Mouse (Mus musculus) monocyte, adult 59 days (primary cell): ENCODE results near the gene Castor1. TPM values are rescaled to one million over a fixed set of nuclear protein-coding genes. Genes with fewer than 3 reads are reported as not detected.

ENCODE experiments used
- total RNA-seq, 2 experiments: library from RNA; stranded (reverse); gene quantifications; one replicate each; pipeline ENCODE4 v1.2.4; 2023

Castor1 gene
- 1 to 10 TPM; 2.6 to 4.3 TPM for total RNA-seq

GRCm38 (mm10) chr11:4217914-4218629 lies at the start of gene Castor1:
Castor1 (plus strand) TSS chr11:4218225.

GRCm38 (mm10) chr11:4186486-4187317 lies 31.3 kb upstream of the Castor1 start, which contains the start of gene Tbc1d10a:
Tbc1d10a (plus strand) TSS chr11:4186789.

GRCm38 (mm10) chr11:4235665-4236545 lies 17.9 kb downstream of the Castor1 start, which contains the start of gene Osm:
Osm (plus strand) TSS chr11:4236420.

GRCm38 (mm10) chr11:4256846-4257607 lies 39.0 kb downstream of the Castor1 start, which contains the start of gene Lif:
Lif (plus strand) TSS chr11:4257557.

Other genes with a start within 250 kb of the Castor1 start
- not detected for gene 4930556J24Rik, start 241.4 kb upstream of the Castor1 start, total RNA-seq
- not detected for gene Gal3st1, start 234.6 kb upstream of the Castor1 start, total RNA-seq
- gene Sec14l4, start 186.8 kb upstream of the Castor1 start, total RNA-seq, result not detected
- gene Sec14l3, start 153.4 kb upstream of the Castor1 start, total RNA-seq, result not detected
- under 1 TPM; 0.47 to 0.88 TPM for gene Mtfp1, start 122.8 kb upstream of the Castor1 start, total RNA-seq
- gene Sec14l2, start 94.8 kb upstream of the Castor1 start, total RNA-seq, result under 1 TPM in 1 of 2 experiments, not detected in 1; 0.33 TPM
- 10 to 100 TPM; 21.5 to 30.7 TPM for gene Rnf215, start 83.0 kb upstream of the Castor1 start, total RNA-seq
- 1 to 10 TPM; 1.0 to 1.1 TPM for gene Ccdc157, start 57.9 kb upstream of the Castor1 start, total RNA-seq
- gene Sf3a1, start 57.9 kb upstream of the Castor1 start, total RNA-seq, result 10 to 100 TPM; 29.3 to 31.8 TPM
- 10 to 100 TPM; 36.5 to 38.7 TPM for gene Tbc1d10a, start 31.4 kb upstream of the Castor1 start, total RNA-seq
- 10 to 100 TPM; 74.4 to 81.8 TPM for gene Osm, start 18.2 kb downstream of the Castor1 start, total RNA-seq
- 1 to 10 TPM; 2.3 to 3.4 TPM for gene Lif, start 39.3 kb downstream of the Castor1 start, total RNA-seq
- 1 to 10 TPM in 1 of 2 experiments, under 1 TPM in 1; 0.76 to 1.0 TPM for gene Hormad2, start 222.9 kb downstream of the Castor1 start, total RNA-seq